Mouse (Mus musculus) macrophage (primary cell): ENCODE results near the gene Nuak2. TPM values are rescaled to one million over a fixed set of nuclear protein-coding genes. Genes with fewer than 3 reads are reported as not detected.

Source experiments
- H3K27ac ChIP-seq: fragments of 350-480 bp; formaldehyde crosslinking; 2 replicates; pipeline ENCODE4 v1.9.0; 2021
- H3K36me3 ChIP-seq: fragments of 350-480 bp; formaldehyde crosslinking; 2 replicates; pipeline ENCODE4 v1.9.0; 2021; ENCODE audit errors: inconsistent target
- H3K4me3 ChIP-seq: fragments of 350-480 bp; formaldehyde crosslinking; 2 replicates; pipeline ENCODE4 v1.9.0; 2021; ENCODE audit errors: inconsistent target
- H3K79me2 ChIP-seq: fragments of 350-480 bp; formaldehyde crosslinking; 2 replicates; pipeline ENCODE4 v1.9.0; 2021; ENCODE audit errors: inconsistent target
- WGBS: methylation state at CpG from one replicate; pipeline ENCODE4 v1.1.7; 2026; ENCODE audit warnings: inconsistent platforms; ENCODE audit not compliant: missing documents; 5-methylcytosine and 5-hydroxymethylcytosine counted together
- polyA plus RNA-seq: library from polyadenylated mRNA; stranded (reverse); fragments of 250-400 nt; gene quantifications from 3 replicates; pipeline ENCODE4 v1.2.4, GENCODE M21; 2018; ENCODE audit warnings: inconsistent platforms

Gene Nuak2
- polyA plus RNA-seq, 1 experiment from 2014 or later, result 12.2 TPM

GRCm38 (mm10) chr1:132327477-132327876, 11.6 kb downstream of the Nuak2 start:
- Histone ChIP-seq H3K79me2 (peaks cover 45% of the 10 kb centered on the region), H3K27ac (no peak overlapping the region), H3K4me3 (no peak overlapping the region), H3K36me3 (peaks cover 74% of the 10 kb centered on the region)
- WGBS, result 91% methylated on average over 17 of the region's 17 CpGs

- peaks cover 34% of the 10 kb centered on the region for H3K79me2 ChIP-seq
- no peak overlapping the region for H3K27ac ChIP-seq
- H3K4me3 ChIP-seq, result no peak overlapping the region
- WGBS, result 94% methylated on average over 3 of the region's 3 CpGs
- H3K36me3 ChIP-seq, result peaks cover 72% of the 10 kb centered on the region
Observed at GRCm38 (mm10) chr1:132328565-132328964, 12.6 kb downstream of the Nuak2 start.

- WGBS, result 88% methylated on average over 7 of the region's 7 CpGs
- H3K79me2 ChIP-seq, result peaks cover 23% of the 10 kb centered on the region; the same call in 1 of the 2 replicates
- H3K36me3 ChIP-seq, result peaks cover 66% of the 10 kb centered on the region
- no peak overlapping the region for H3K4me3 ChIP-seq
- H3K27ac ChIP-seq, result no peak overlapping the region
Observed at GRCm38 (mm10) chr1:132329656-132330055, 13.7 kb downstream of the Nuak2 start.

GRCm38 (mm10) chr1:132330397-132330796, 14.5 kb downstream of the Nuak2 start:
- Histone ChIP-seq H3K4me3 (no peak overlapping the region), H3K79me2 (peaks cover 16% of the 10 kb centered on the region; the same call in 1 of the 2 replicates), H3K27ac (no peak overlapping the region), H3K36me3 (peaks cover 58% of the 10 kb centered on the region)
- 96% methylated on average over 15 of the region's 15 CpGs for WGBS

GRCm38 (mm10) chr1:132331283-132331682, 15.4 kb downstream of the Nuak2 start:
- H3K4me3 ChIP-seq, result no peak overlapping the region
- H3K27ac ChIP-seq, result no peak overlapping the region
- H3K36me3 ChIP-seq, result peaks cover 50% of the 10 kb centered on the region
- peaks cover 7% of the 10 kb centered on the region; the same call in 1 of the 2 replicates for H3K79me2 ChIP-seq
- WGBS, result 84% methylated on average over 17 of the region's 17 CpGs

- no peak overlapping the region for H3K27ac ChIP-seq
- 89% methylated on average over 2 of the region's 2 CpGs for WGBS
- H3K36me3 ChIP-seq, result peaks cover 32% of the 10 kb centered on the region
- H3K79me2 ChIP-seq, result no peaks in the 10 kb centered on the region; the same call in 1 of the 2 replicates
- no peak overlapping the region for H3K4me3 ChIP-seq
Observed at GRCm38 (mm10) chr1:132333201-132333600, 17.3 kb downstream of the Nuak2 start.

- H3K4me3 ChIP-seq, result no peak overlapping the region
- H3K79me2 ChIP-seq, result no peaks in the 10 kb centered on the region
- peaks cover 32% of the 10 kb centered on the region for H3K36me3 ChIP-seq
- WGBS, result 88% methylated on average over 4 of the region's 4 CpGs
- H3K27ac ChIP-seq, result no peak overlapping the region
Observed at GRCm38 (mm10) chr1:132333675-132334141, 17.8 kb downstream of the Nuak2 start.

GRCm38 (mm10) chr1:132334178-132334801, 18.4 kb downstream of the Nuak2 start:
- H3K27ac ChIP-seq, result no peak overlapping the region
- H3K36me3 ChIP-seq, result peaks cover 32% of the 10 kb centered on the region
- no peak overlapping the region for H3K4me3 ChIP-seq
- H3K79me2 ChIP-seq, result no peaks in the 10 kb centered on the region
- 76% methylated on average over 6 of the region's 6 CpGs for WGBS

- no peak overlapping the region for H3K4me3 ChIP-seq
- peaks cover 22% of the 10 kb centered on the region for H3K36me3 ChIP-seq
- no peaks in the 10 kb centered on the region for H3K79me2 ChIP-seq
- WGBS, result 87% methylated on average over 12 of the region's 12 CpGs
- no peak overlapping the region for H3K27ac ChIP-seq
Observed at GRCm38 (mm10) chr1:132335378-132335965, 19.5 kb downstream of the Nuak2 start.

- peaks cover 7% of the 10 kb centered on the region for H3K36me3 ChIP-seq
- H3K79me2 ChIP-seq, result no peaks in the 10 kb centered on the region; the same call in 1 of the 2 replicates
- H3K27ac ChIP-seq, result no peak overlapping the region
- WGBS, result 48% methylated on average over 6 of the region's 6 CpGs
- no peak overlapping the region for H3K4me3 ChIP-seq
Observed at GRCm38 (mm10) chr1:132336921-132337320, 21.0 kb downstream of the Nuak2 start.

- no peak overlapping the region for H3K27ac ChIP-seq
- no peaks in the 10 kb centered on the region for H3K36me3 ChIP-seq
- no peak overlapping the region for H3K4me3 ChIP-seq
- WGBS, result 61% methylated on average over 6 of the region's 8 CpGs
- peaks cover 11% of the 10 kb centered on the region for H3K79me2 ChIP-seq
Observed at GRCm38 (mm10) chr1:132338027-132338660, 22.2 kb downstream of the Nuak2 start.

- Histone ChIP-seq H3K36me3 (peaks cover 17% of the 10 kb centered on the region), H3K79me2 (peaks cover 17% of the 10 kb centered on the region), H3K27ac (peak overlapping the region; percentile 94), H3K4me3 (peak overlapping the region; percentile 34)
- 2% methylated on average over 4 of the region's 5 CpGs for WGBS
Observed at GRCm38 (mm10) chr1:132341731-132342501, 26.0 kb downstream of the Nuak2 start.

GRCm38 (mm10) chr1:132342518-132342917, 26.6 kb downstream of the Nuak2 start:
- WGBS, result 79% methylated on average over 3 of the region's 3 CpGs
- Histone ChIP-seq H3K36me3 (peaks cover 17% of the 10 kb centered on the region), H3K4me3 (peak overlapping the region; percentile 34), H3K27ac (peak overlapping the region; percentile 94), H3K79me2 (peaks cover 17% of the 10 kb centered on the region)

- 94% methylated on average over 2 of the region's 2 CpGs for WGBS
- Histone ChIP-seq H3K36me3 (peaks cover 17% of the 10 kb centered on the region), H3K4me3 (peak overlapping the region; percentile 34; the same call in 1 of the 2 replicates), H3K27ac (peak overlapping the region; percentile 94), H3K79me2 (peaks cover 17% of the 10 kb centered on the region)
Observed at GRCm38 (mm10) chr1:132343191-132343590, 27.3 kb downstream of the Nuak2 start.
